Comparison of ENCODE assay signal across 8 mouse cellular contexts in genomic region chr14:72293677-72294387, GRCm38 (mm10).
A peak's percentile ranks its signal among the peaks of the same experiment; 100 is the strongest.
DNase-seq lines count a peak whose midpoint lies in the region; ATAC-seq and TF ChIP-seq lines count a peak whose summit lies in the region.

No protein-coding gene starts in this region.

- ATAC-seq in hindbrain, postnatal 0 days, result peak; percentile 62
- peak; percentile 54; the same call in 1 of the 2 replicates for ATAC-seq in megakaryocyte progenitor cell, adult 5-6 weeks (replicated peaks; ENCODE audit: poor library complexity)
- ATAC-seq in activated CD4-positive, CD25-positive, alpha-beta regulatory T cell, adult 4 months, result no peak

- peak; percentile 14 to 19 for DNase-seq in layer of hippocampus, postnatal 14 days (ENCODE audit: low spot score in 2 of 2)
- DNase-seq in layer of hippocampus, adult 18-20 months (ENCODE audit: low spot score in 2 of 2), result no peak
- DNase-seq in brain, embryonic 14.5 days (ENCODE audit: low read depth), result peak; percentile 67
- peak; percentile 81 for DNase-seq in hindbrain, postnatal 0 days (ENCODE audit: low spot score)
- no peak for DNase-seq in right cerebral cortex, postnatal 36 days (ENCODE audit: low spot score in 2 of 2)
- no peak for DNase-seq in spleen, adult 18-20 months

- no peaks in the 10 kb centered on the region for H3K9me3 ChIP-seq in hindbrain, postnatal 0 days (ENCODE audit: low read length)

- no peaks in the 10 kb centered on the region for H3K4me1 ChIP-seq in hindbrain, postnatal 0 days (ENCODE audit: insufficient read depth, low read length)

- no peak overlapping the region for H3K9ac ChIP-seq in hindbrain, postnatal 0 days (replicated peaks; ENCODE audit: low read length)

- no peak for TF ChIP-seq POLR2A in brain, embryonic 14.5 days (IDR thresholded peaks at IDR 0.05; ENCODE audit: borderline replicate concordance, extremely low read depth, insufficient read depth, insufficient read length, poor library complexity, severe bottlenecking)

- H3K4me2 ChIP-seq in hindbrain, postnatal 0 days (ENCODE audit: low read depth, low read length), result no peak overlapping the region

- no peak overlapping the region for H3K27ac ChIP-seq in hindbrain, postnatal 0 days

- no peaks in the 10 kb centered on the region for H3K27me3 ChIP-seq in hindbrain, postnatal 0 days (ENCODE audit: insufficient read depth, low read length)

- 64% methylated on average over 9 of the region's 9 CpGs for WGBS in hindbrain, postnatal 0 days

- H3K36me3 ChIP-seq in hindbrain, postnatal 0 days (ENCODE audit: insufficient read depth, low read length), result no peaks in the 10 kb centered on the region

- TF ChIP-seq CTCF in brain, embryonic 14.5 days (IDR thresholded peaks at IDR 0.05; ENCODE audit: borderline replicate concordance, extremely low read depth, insufficient read depth, insufficient read length), result 0 out of 2 replicates have a peak, but pooled peaks have one; percentile 4
- TF ChIP-seq CTCF in hindbrain, postnatal 0 days (IDR thresholded peaks at IDR 0.05; ENCODE audit: low read depth), result peak; percentile 74

- H3K4me3 ChIP-seq in hindbrain, postnatal 0 days (ENCODE audit: low read length), result no peak overlapping the region

Comparison
In these comparisons a context has a peak if more than half of its experiments do, and no peak if none do; other contexts are left out.
1. DNase-seq: peak in layer of hippocampus, postnatal 14 days (2 of 2), brain, embryonic 14.5 days (single experiment) and hindbrain, postnatal 0 days (single experiment); none in layer of hippocampus, adult 18-20 months (0 of 2), right cerebral cortex, postnatal 36 days (0 of 2) and spleen, adult 18-20 months (0 of 2).